Mouse (Mus musculus) frontal cortex, adult 2 months (tissue): ENCODE measurements around the gene Smad1. TPM values are rescaled to one million over a fixed set of nuclear protein-coding genes. Genes with fewer than 3 reads are reported as not detected.

Source experiments
- DNase-seq, 2 experiments: peaks; one replicate each; pipeline ENCODE4 v3.0.0; 2022; ENCODE audit warnings: low spot score in 1 of 2; ENCODE audit errors: extremely low spot score in 1 of 2
- polyA plus RNA-seq: library from polyadenylated mRNA; depleted of rRNA; stranded (reverse); fragments of >200 nt; gene quantifications from 2 replicates; pipeline ENCODE4 v1.2.3, GENCODE M21; 2012

Smad1 gene
- polyA plus RNA-seq, 1 experiment, result 26.3 TPM

GRCm38 (mm10) chr8:79360774-79361527 lies 38.4 kb downstream of the Smad1 start:
- DNase-seq, result no peak

DNA sequence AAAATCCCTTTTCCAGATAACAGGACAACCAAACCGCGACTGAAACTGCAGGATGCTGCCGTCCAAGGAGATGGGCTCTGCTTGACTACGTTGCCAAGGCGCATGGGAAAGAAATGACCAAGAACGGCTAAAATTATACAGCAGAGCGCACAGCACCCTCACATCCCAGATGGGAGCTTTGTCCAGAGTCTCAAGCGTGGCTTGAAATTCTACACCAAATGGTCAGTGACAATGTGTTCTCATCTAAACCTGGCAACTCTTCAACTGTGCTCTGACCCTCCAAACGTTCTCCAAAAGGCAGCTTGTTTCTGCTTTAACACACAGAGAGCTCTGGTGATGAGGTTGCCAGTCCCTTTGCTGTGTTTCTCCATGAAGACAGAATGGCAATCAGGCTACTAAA lies 39.0 kb downstream of the Smad1 start:
- DNase-seq, result no peak

DNA sequence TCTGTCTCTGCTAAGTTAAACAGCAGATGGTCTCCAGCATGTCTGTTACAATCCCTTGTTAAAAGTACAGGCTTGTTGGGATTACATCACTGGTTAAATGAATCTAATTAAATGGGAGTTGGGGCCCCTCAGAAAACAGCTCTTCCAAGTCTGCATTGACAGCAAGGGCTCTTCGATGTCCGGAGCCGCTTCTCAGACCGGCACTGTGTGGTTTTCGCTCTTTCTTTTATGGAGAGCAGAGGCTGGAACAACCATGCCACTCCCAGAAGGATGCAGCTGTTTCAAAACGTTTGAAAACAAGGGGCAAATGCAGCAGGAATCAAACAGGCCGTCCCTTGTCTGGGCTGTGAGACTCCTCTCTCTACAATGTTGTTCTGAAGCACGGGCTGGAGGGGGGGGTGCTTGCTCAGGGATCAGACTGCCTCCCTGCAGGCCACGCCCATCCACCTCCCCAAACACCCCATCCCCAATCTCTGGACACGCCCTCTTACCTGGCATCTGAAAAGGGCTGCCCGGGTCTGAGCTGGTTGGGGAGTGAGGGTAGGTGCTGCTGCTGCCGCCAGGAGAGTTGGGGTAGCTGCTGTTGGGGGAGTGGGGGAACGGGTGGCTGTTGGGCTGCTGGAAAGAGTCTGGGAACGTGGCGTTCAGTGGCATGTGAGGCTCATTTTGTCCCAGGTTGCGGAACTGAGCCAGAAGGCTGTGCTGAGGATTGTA lies 43.4 kb downstream of the Smad1 start:
- DNase-seq, result no peak

DNA sequence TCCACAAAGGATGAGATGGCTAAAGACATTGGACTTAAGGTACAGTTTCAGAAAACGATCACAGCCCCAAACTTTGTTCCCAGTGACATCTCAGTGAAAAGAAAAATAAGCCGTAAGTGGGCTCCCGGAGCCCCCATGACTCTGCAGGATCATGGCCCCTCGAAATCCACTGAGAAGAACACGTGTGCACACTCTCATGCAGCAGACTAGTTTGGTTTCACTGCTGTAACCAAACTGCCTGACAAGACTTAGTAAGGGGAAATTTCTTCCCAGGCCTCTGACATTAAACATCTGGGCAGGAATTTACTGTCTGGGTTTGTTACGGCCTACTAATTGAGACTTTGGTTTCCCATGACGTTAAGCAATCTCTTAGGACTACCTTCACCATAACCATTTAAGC lies 45.3 kb downstream of the Smad1 start:
- no peak for DNase-seq

GRCm38 (mm10) chr8:79351916-79352315 lies 47.4 kb downstream of the Smad1 start:
- no peak for DNase-seq

- DNase-seq, result no peak
Observed at GRCm38 (mm10) chr8:79350805-79351204, 48.5 kb downstream of the Smad1 start.

DNA sequence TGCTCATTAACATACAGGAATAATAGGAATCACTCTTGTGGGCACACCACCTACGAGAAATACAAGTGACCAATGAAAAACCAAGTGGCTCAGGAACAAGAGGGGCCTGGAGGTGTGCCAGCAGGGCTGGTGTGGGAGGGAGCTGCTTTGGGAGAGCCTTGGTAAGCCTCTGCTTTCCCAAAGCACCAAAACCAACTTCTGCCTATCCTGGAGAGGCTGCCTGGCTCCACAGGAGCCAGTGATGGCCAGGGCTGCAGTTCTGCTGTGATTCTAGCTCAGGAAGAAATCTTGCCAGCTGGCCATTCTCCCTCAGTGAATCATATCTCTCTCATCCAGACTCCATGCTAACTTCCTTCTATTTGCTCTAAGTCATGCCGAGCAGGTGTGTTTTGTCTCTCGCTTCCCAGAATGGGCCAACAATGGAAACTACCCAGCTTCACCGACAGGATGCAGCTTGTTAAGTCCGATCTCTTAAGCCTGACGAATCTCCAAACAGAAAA lies 49.2 kb downstream of the Smad1 start:
- peak; percentile 38 to 83 for DNase-seq

GRCm38 (mm10) chr8:79346414-79346813 lies 52.9 kb downstream of the Smad1 start:
- no peak for DNase-seq

DNA sequence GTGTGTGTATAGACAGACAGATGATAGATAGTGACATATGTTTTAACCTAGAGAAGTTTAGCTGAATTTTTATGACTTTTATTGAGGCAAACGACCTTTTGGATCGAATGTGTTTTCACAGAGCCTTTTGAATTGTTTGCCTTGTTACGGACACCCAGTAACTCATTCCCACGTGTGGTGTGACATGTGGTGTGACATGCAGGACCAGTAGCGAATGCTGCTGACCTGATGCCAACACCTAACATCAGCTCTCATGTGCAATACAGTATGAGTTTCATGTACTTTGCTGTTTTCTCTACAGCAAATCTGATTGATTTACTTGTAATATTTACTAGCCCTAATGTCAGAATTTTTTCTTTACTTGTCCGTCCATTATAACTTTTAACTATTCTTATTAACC lies 53.5 kb downstream of the Smad1 start:
- no peak for DNase-seq

- DNase-seq, result no peak
Observed at GRCm38 (mm10) chr8:79341236-79341635, 58.1 kb downstream of the Smad1 start.

GRCm38 (mm10) chr8:79339555-79339954 lies 59.8 kb downstream of the Smad1 start:
- peak in 1 of 2 experiments; percentile 42 for DNase-seq

DNA sequence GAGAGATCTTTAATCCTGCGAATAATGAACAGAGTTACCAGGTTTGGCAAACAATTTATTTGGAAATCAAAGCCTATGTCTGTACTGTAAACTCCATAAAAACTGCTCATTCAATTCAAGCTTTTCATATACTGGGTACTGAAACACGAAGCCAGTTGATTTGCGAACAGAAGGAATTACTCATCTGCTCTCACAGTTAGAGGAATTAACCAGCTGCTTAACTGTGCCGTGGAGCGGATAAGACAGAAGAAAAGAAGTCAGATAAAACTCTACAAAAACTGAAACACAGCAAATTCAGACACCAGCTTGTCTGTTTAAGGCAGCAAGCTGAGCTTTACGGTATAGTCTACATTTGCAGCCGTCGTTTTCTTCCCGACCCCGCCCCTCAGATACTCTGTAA lies 60.7 kb downstream of the Smad1 start:
- peak in 1 of 2 experiments; percentile 52 for DNase-seq

DNA sequence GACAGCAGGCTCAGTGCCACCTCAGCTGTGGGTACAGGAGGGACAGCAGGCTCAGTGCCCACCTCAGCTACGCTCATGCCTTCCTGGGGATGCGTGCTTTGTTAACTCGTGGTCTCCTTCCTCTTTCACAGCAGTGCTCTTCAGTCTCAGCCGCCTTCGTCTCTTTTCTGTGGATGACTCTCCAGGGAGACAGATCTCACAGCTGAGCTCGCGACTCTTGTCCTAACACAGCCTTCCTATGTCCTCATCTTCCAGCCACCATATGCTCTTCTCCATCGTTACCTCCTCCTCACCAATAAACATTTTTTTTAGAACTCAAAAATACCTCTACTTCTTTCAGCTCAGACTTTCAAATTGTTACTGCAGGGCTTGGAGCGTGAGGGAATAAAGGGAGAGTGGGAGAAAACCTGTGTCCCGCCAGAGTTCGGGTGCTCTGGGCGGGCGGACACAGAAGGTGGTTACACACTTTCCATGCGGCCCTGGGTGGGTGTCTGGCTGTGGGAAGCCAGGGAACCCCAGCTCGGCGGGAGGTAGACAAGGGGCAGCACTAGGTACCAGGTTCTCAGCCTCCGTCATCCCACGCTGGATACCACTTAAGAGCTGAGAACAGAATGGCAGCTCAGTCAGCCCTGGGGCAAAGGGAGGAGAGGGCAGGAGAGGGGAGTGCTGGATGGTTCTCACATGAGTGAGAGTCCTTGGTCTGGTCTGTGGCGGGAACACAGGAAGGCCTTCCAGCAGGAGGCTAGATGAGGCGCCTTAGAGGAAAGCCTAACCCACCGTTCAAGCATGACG lies 67.0 kb downstream of the Smad1 start:
- peak in 1 of 2 experiments; percentile 25 for DNase-seq

DNA sequence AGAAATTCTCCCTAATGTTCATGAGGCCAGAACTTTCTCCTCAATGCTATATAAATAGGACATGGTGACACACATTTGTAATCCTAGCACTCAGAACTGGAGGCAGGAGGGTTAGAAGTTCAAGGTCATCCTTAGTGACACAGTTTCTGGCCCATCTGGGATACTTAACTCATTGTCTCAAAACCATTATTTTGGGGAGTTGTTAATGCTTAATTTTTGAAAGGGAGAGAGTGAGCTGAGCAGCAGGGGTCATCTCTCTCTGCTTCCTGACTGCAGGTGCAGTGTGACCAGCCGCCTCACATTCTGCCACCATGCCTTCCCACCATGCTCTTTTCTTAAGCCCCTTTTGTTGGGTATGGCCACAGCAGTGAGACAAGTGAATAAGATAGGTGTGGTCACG lies 67.7 kb downstream of the Smad1 start:
- no peak for DNase-seq

DNA sequence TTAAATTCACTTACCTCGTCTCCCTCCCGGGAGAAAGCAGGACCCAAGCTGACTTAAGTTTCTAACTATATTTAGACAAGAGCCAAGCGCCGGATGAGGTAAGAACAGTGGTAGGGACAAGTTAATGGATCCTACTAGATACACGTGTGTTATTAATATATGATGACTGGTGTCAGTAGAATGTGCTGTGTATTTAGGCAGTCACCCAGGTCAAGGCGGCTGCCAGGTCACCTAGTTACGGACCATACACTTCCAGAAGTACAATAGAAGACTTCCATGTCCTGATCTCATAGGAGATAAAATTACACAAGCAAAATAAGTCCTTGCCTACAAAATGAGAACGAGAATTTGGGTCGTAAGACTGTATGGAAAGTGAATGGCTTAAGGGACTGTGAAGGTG lies 68.3 kb downstream of the Smad1 start:
- DNase-seq, result no peak

DNA sequence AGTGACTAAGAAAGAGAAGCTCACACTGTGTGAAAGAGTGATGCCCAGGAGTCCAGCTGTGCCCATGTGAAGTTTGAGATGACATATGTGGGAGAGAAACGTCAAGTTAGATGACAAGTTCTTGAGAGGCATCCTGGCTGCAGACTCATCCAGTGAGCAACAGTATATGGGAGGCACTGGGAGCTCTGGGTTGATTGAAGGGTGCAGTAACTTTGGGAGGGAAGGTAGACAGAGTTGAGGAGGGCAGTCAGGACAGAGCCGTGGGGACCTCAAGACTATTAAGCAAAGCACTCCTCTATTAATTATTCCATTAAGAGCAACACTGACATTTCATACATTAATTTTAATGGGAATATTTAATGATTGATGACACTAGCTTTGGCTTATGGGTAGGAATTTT lies 69.6 kb downstream of the Smad1 start:
- no peak for DNase-seq

- no peak for DNase-seq
Observed at GRCm38 (mm10) chr8:79329182-79329581, 70.1 kb downstream of the Smad1 start.

DNA sequence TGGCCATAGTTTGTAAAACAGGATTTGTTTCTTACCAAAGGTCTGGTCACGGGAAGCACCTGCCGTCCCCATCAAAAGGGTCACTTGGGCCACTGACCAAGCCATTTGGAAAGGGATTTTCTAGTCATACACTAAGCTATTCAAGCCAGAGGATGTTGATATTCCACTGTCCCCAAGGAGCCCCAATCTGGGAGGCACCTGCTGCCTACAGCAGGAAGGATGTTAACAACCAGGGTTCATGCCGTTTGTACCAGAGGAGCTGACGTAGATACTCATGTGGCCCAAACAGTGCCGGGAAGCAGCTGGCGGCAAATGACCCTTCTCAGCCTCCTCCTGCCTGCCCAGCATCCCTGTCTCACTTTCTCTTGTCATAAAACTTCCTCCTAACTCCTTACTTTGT lies 73.8 kb downstream of the Smad1 start:
- no peak for DNase-seq

DNA sequence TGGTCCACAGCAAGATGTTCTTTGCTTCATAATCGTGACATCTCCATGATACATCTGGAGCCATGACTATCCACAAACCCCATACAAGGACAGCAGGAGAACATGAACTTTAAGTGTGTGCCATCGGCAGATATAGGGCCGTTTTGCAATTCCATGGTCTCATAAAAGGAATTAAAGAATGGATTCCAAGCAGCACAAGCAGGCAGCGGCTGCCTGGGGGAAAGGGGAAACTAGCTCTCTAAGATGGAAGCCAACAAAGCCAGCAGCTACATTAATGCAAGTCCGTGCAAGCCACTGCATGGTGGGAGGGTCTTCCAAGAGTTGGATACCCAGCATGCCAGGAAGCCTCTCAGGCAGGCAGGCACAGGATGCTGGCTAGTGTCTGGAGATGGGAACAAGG lies 74.4 kb downstream of the Smad1 start:
- DNase-seq, result no peak

DNA sequence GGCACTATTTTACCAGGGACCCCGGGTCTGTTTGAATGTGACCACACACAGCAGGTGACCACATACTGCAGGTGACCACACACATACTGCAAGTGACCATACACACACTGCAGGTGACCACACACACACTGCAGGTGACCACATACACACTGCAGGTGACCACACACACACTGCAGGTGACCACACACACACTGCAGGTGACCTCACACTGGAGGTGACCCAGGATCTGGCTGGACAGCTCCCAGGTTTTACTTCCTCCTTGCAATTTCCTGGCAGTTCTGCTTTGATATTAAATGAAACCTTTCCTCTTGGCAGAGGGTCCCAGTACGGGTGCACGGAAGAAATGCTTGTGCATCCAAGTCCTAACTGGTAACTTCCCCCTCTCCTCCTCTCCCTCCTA lies 75.3 kb downstream of the Smad1 start:
- DNase-seq, result no peak

- no peak for DNase-seq
Observed at GRCm38 (mm10) chr8:79323121-79323520, 76.2 kb downstream of the Smad1 start.
